Mouse (Mus musculus): ENCODE measurements around the gene Ajap1. TPM values are rescaled to one million over a fixed set of nuclear protein-coding genes. Genes with fewer than 3 reads are reported as not detected.

Ajap1 gene
- 0.48 and 0.87 TPM in 2 replicates for polyA plus RNA-seq (2015; fragmentation: Nextera tagmentation; extraction: Ambion mirVana)

GRCm38 (mm10) chr4:153482459-153483338, at the start of gene Ajap1:
Ajap1 (minus strand) TSS chr4:153482811.
- WGBS: under 1% methylated on average over 79 of the region's 114 CpGs
- H3K9me3 ChIP-seq: no peaks in the 10 kb centered on the region
- no peak within 1 kb of the TSS for H3K9ac ChIP-seq
- peak within 1 kb of the TSS; percentile 43 for H3K4me3 ChIP-seq
- H3K4me2 ChIP-seq: peak within 1 kb of the TSS; percentile 90
- H3K36me3 ChIP-seq: no peaks in the 10 kb centered on the region
- ATAC-seq (ENCODE audit: insufficient number of reproducible peaks, low FRiP score, low TSS enrichment, low read depth): no peak
- H3K27me3 ChIP-seq: peaks cover 77% of the 10 kb centered on the region
- H3K27ac ChIP-seq: no peak within 1 kb of the TSS
- peaks cover 33% of the 10 kb centered on the region for H3K4me1 ChIP-seq

- no peak for ATAC-seq (ENCODE audit: insufficient number of reproducible peaks, low FRiP score, low TSS enrichment, low read depth)
- Histone ChIP-seq H3K4me3 (no peak overlapping the region), H3K27me3 (0 out of 2 replicates have a peak, but pooled peaks cover 3% of the 10 kb centered on the region), H3K27ac (no peak overlapping the region), H3K4me1 (no peaks in the 10 kb centered on the region), H3K4me2 (no peak overlapping the region), H3K9me3 (no peaks in the 10 kb centered on the region), H3K36me3 (no peaks in the 10 kb centered on the region), H3K9ac (no peak overlapping the region)
- 35% methylated on average over 14 of the region's 14 CpGs for WGBS
Measured at GRCm38 (mm10) chr4:153530536-153530935, 47.9 kb upstream of the Ajap1 start.

- 52% methylated on average over 1 of the region's 1 CpGs for WGBS
- Histone ChIP-seq H3K9me3 (no peaks in the 10 kb centered on the region), H3K4me1 (no peaks in the 10 kb centered on the region), H3K4me3 (no peak overlapping the region), H3K4me2 (no peak overlapping the region), H3K27me3 (no peaks in the 10 kb centered on the region), H3K36me3 (no peaks in the 10 kb centered on the region), H3K9ac (no peak overlapping the region), H3K27ac (no peak overlapping the region)
- no peak for ATAC-seq (ENCODE audit: insufficient number of reproducible peaks, low FRiP score, low TSS enrichment, low read depth)
Measured at GRCm38 (mm10) chr4:153521601-153522000, 39.0 kb upstream of the Ajap1 start.

- Histone ChIP-seq H3K36me3 (no peaks in the 10 kb centered on the region), H3K27ac (no peak overlapping the region), H3K9me3 (no peaks in the 10 kb centered on the region), H3K4me2 (no peak overlapping the region), H3K9ac (no peak overlapping the region), H3K4me3 (no peak overlapping the region), H3K27me3 (no peaks in the 10 kb centered on the region), H3K4me1 (no peaks in the 10 kb centered on the region)
- ATAC-seq (ENCODE audit: insufficient number of reproducible peaks, low FRiP score, low TSS enrichment, low read depth): no peak
- WGBS: 83% methylated on average over 3 of the region's 3 CpGs
Measured at GRCm38 (mm10) chr4:153519888-153520287, 37.3 kb upstream of the Ajap1 start.

- Histone ChIP-seq H3K4me3 (no peak overlapping the region), H3K9ac (no peak overlapping the region), H3K27ac (no peak overlapping the region), H3K9me3 (no peaks in the 10 kb centered on the region), H3K36me3 (no peaks in the 10 kb centered on the region), H3K4me1 (no peaks in the 10 kb centered on the region), H3K27me3 (no peaks in the 10 kb centered on the region), H3K4me2 (no peak overlapping the region)
- ATAC-seq (ENCODE audit: insufficient number of reproducible peaks, low FRiP score, low TSS enrichment, low read depth): no peak
- 82% methylated on average over 1 of the region's 1 CpGs for WGBS
Measured at GRCm38 (mm10) chr4:153519289-153519688, 36.7 kb upstream of the Ajap1 start.

GRCm38 (mm10) chr4:153515786-153516185, 33.2 kb upstream of the Ajap1 start:
- H3K4me2 ChIP-seq: no peak overlapping the region
- ATAC-seq (ENCODE audit: insufficient number of reproducible peaks, low FRiP score, low TSS enrichment, low read depth): no peak
- no peaks in the 10 kb centered on the region for H3K9me3 ChIP-seq
- WGBS: 76% methylated on average over 10 of the region's 10 CpGs
- H3K4me1 ChIP-seq: no peaks in the 10 kb centered on the region
- H3K27ac ChIP-seq: no peak overlapping the region
- no peaks in the 10 kb centered on the region for H3K36me3 ChIP-seq
- H3K9ac ChIP-seq: no peak overlapping the region
- H3K4me3 ChIP-seq: no peak overlapping the region
- H3K27me3 ChIP-seq: no peaks in the 10 kb centered on the region

- Histone ChIP-seq H3K9me3 (no peaks in the 10 kb centered on the region), H3K9ac (no peak overlapping the region), H3K27ac (no peak overlapping the region), H3K36me3 (no peaks in the 10 kb centered on the region), H3K4me2 (no peak overlapping the region), H3K4me3 (no peak overlapping the region), H3K4me1 (no peaks in the 10 kb centered on the region), H3K27me3 (no peaks in the 10 kb centered on the region)
- 86% methylated on average over 6 of the region's 6 CpGs for WGBS
- 0 out of 2 replicates have a peak, but pooled peaks have one; percentile 25 for ATAC-seq (ENCODE audit: insufficient number of reproducible peaks, low FRiP score, low TSS enrichment, low read depth)
Measured at GRCm38 (mm10) chr4:153514071-153514470, 31.5 kb upstream of the Ajap1 start.

- H3K4me2 ChIP-seq: no peak overlapping the region
- no peak overlapping the region for H3K27ac ChIP-seq
- H3K9me3 ChIP-seq: no peaks in the 10 kb centered on the region
- WGBS: 88% methylated on average over 1 of the region's 1 CpGs
- H3K4me1 ChIP-seq: no peaks in the 10 kb centered on the region
- H3K36me3 ChIP-seq: no peaks in the 10 kb centered on the region
- H3K9ac ChIP-seq: no peak overlapping the region
- H3K4me3 ChIP-seq: no peak overlapping the region
- 0 out of 2 replicates have a peak, but pooled peaks have one; percentile 15 for ATAC-seq (ENCODE audit: insufficient number of reproducible peaks, low FRiP score, low TSS enrichment, low read depth)
- H3K27me3 ChIP-seq: no peaks in the 10 kb centered on the region
Measured at GRCm38 (mm10) chr4:153511530-153511929, 28.9 kb upstream of the Ajap1 start.

GRCm38 (mm10) chr4:153501936-153502335, 19.3 kb upstream of the Ajap1 start:
- WGBS: 83% methylated on average over 7 of the region's 7 CpGs
- ATAC-seq (ENCODE audit: insufficient number of reproducible peaks, low FRiP score, low TSS enrichment, low read depth): no peak
- Histone ChIP-seq H3K27ac (no peak overlapping the region), H3K9ac (no peak overlapping the region), H3K9me3 (no peaks in the 10 kb centered on the region), H3K4me2 (no peak overlapping the region), H3K27me3 (0 out of 2 replicates have a peak, but pooled peaks cover 5% of the 10 kb centered on the region), H3K4me1 (no peaks in the 10 kb centered on the region), H3K4me3 (no peak overlapping the region), H3K36me3 (no peaks in the 10 kb centered on the region)

GRCm38 (mm10) chr4:153492444-153492843, 9.8 kb upstream of the Ajap1 start:
- no peaks in the 10 kb centered on the region for H3K4me1 ChIP-seq
- H3K9ac ChIP-seq: no peak overlapping the region
- no peak for ATAC-seq (ENCODE audit: insufficient number of reproducible peaks, low FRiP score, low TSS enrichment, low read depth)
- H3K36me3 ChIP-seq: no peaks in the 10 kb centered on the region
- no peak overlapping the region for H3K27ac ChIP-seq
- H3K4me2 ChIP-seq: no peak overlapping the region
- WGBS: 41% methylated on average over 9 of the region's 9 CpGs
- no peak overlapping the region for H3K4me3 ChIP-seq
- peaks cover 6% of the 10 kb centered on the region; the same call in 1 of the 2 replicates for H3K27me3 ChIP-seq
- no peaks in the 10 kb centered on the region for H3K9me3 ChIP-seq

GRCm38 (mm10) chr4:153489116-153489515, 6.5 kb upstream of the Ajap1 start:
- Histone ChIP-seq H3K4me2 (no peak overlapping the region), H3K27me3 (peaks cover 16% of the 10 kb centered on the region), H3K27ac (no peak overlapping the region), H3K9me3 (no peaks in the 10 kb centered on the region), H3K4me3 (no peak overlapping the region), H3K36me3 (no peaks in the 10 kb centered on the region), H3K4me1 (peaks cover 5% of the 10 kb centered on the region; the same call in 1 of the 2 replicates), H3K9ac (no peak overlapping the region)
- WGBS: 53% methylated on average over 8 of the region's 8 CpGs
- no peak for ATAC-seq (ENCODE audit: insufficient number of reproducible peaks, low FRiP score, low TSS enrichment, low read depth)

- Histone ChIP-seq H3K9me3 (no peaks in the 10 kb centered on the region), H3K36me3 (no peaks in the 10 kb centered on the region), H3K4me2 (no peak overlapping the region), H3K4me3 (no peak overlapping the region), H3K27me3 (peaks cover 45% of the 10 kb centered on the region), H3K4me1 (peaks cover 33% of the 10 kb centered on the region), H3K27ac (no peak overlapping the region), H3K9ac (no peak overlapping the region)
- ATAC-seq (ENCODE audit: insufficient number of reproducible peaks, low FRiP score, low TSS enrichment, low read depth): no peak
- WGBS: 52% methylated on average over 4 of the region's 4 CpGs
Measured at GRCm38 (mm10) chr4:153485913-153486312, 3.3 kb upstream of the Ajap1 start.
